ENCODE assay signal across 24 mouse cellular contexts in genomic region chr6:100254671-100255070, GRCm38 (mm10). TPM values are rescaled to one million over a fixed set of nuclear protein-coding genes. Genes with fewer than 3 reads are reported as not detected.
DNase-seq lines count a peak whose midpoint lies in the region; ATAC-seq and TF ChIP-seq lines count a peak whose summit lies in the region.
"Had no signal": no experiment of that assay in that cellular context is flagged by ENCODE, and none has a peak within 500 bp of the region (broad histone marks: within the 10 kb centered on the region; RNA-seq: fewer than 3 reads in every experiment).

No protein-coding gene starts in this region.

- 0 out of 2 replicates have a peak overlapping the region, but pooled peaks have one; percentile 6 for H3K27ac ChIP-seq in lung, postnatal 0 days (ENCODE audit: low read length)
- no peak overlapping the region for H3K27ac ChIP-seq in forebrain, embryonic 10.5 days
- H3K27ac ChIP-seq: embryonic facial prominence, embryonic 10.5 days; embryonic facial prominence, embryonic 13.5 days; forebrain, embryonic 12.5 days; forebrain, embryonic 15.5 days; heart, adult 2 months; heart, embryonic 10.5 days; heart, embryonic 13.5 days; hindbrain, embryonic 14.5 days had no signal

- ATAC-seq in lung, postnatal 0 days: no peak
- ATAC-seq: CD4-positive, CD25-positive, alpha-beta regulatory T cell, adult 4 months; forebrain, embryonic 15.5 days had no signal

- TF ChIP-seq EP300 in lung, postnatal 0 days (IDR thresholded peaks at IDR 0.05): no peak

- H3K36me3 ChIP-seq in lung, postnatal 0 days (ENCODE audit: insufficient read depth, low read length): no peaks in the 10 kb centered on the region
- no peaks in the 10 kb centered on the region for H3K36me3 ChIP-seq in forebrain, embryonic 10.5 days (replicated peaks)
- H3K36me3 ChIP-seq: embryonic facial prominence, embryonic 10.5 days; embryonic facial prominence, embryonic 13.5 days; forebrain, embryonic 12.5 days; forebrain, embryonic 15.5 days; heart, embryonic 10.5 days; heart, embryonic 13.5 days had no signal

- peaks cover 14% of the 10 kb centered on the region; the same call in 1 of the 2 replicates for H3K4me1 ChIP-seq in lung, postnatal 0 days (ENCODE audit: insufficient read depth, low read depth, low read length)
- peaks cover 11% of the 10 kb centered on the region for H3K4me1 ChIP-seq in lung, adult 2 months (ENCODE audit: control insufficient read depth, insufficient read depth, low read length)
- H3K4me1 ChIP-seq in forebrain, embryonic 10.5 days: peaks cover 18% of the 10 kb centered on the region; the same call in 1 of the 2 replicates

- no peak for TF ChIP-seq CTCF in lung, postnatal 0 days (IDR thresholded peaks at IDR 0.05)
- no peak for TF ChIP-seq CTCF in lung, adult 2 months (IDR thresholded peaks at IDR 0.05; ENCODE audit: insufficient read depth, low read length)

- no peak overlapping the region for H3K4me3 ChIP-seq in lung, postnatal 0 days (ENCODE audit: low read depth, low read length)
- H3K4me3 ChIP-seq in lung, adult 2 months (replicated peaks; ENCODE audit: extremely low read depth, low read depth, low read length): no peak overlapping the region
- no peak overlapping the region for H3K4me3 ChIP-seq in forebrain, embryonic 10.5 days
- H3K4me3 ChIP-seq: embryonic facial prominence, embryonic 10.5 days; embryonic facial prominence, embryonic 13.5 days; forebrain, embryonic 12.5 days; forebrain, embryonic 15.5 days; heart, adult 2 months; heart, embryonic 10.5 days; heart, embryonic 13.5 days had no signal

- H3K9ac ChIP-seq in lung, postnatal 0 days (replicated peaks; ENCODE audit: low read depth): no peak overlapping the region
- H3K9ac ChIP-seq: embryonic facial prominence, embryonic 13.5 days; forebrain, embryonic 12.5 days; forebrain, embryonic 15.5 days; heart, embryonic 13.5 days; hindbrain, embryonic 14.5 days had no signal

- H3K27me3 ChIP-seq in lung, postnatal 0 days (replicated peaks; ENCODE audit: insufficient read depth, low read length): no peaks in the 10 kb centered on the region
- H3K27me3 ChIP-seq in forebrain, embryonic 10.5 days (ENCODE audit: poor library complexity, severe bottlenecking): no peaks in the 10 kb centered on the region
- H3K27me3 ChIP-seq: embryonic facial prominence, embryonic 13.5 days; forebrain, embryonic 12.5 days; forebrain, embryonic 15.5 days; heart, embryonic 13.5 days had no signal

- no peaks in the 10 kb centered on the region for H3K9me3 ChIP-seq in lung, postnatal 0 days (ENCODE audit: low read length)
- H3K9me3 ChIP-seq in forebrain, embryonic 10.5 days: no peaks in the 10 kb centered on the region
- H3K9me3 ChIP-seq: embryonic facial prominence, embryonic 10.5 days; embryonic facial prominence, embryonic 13.5 days; forebrain, embryonic 12.5 days; forebrain, embryonic 15.5 days; heart, embryonic 10.5 days; heart, embryonic 13.5 days had no signal

- no peak for TF ChIP-seq POLR2A in lung, adult 2 months (IDR thresholded peaks at IDR 0.05; ENCODE audit: borderline replicate concordance, extremely low read depth, low read depth, low read length)

- H3K4me2 ChIP-seq in lung, postnatal 0 days (replicated peaks; ENCODE audit: low read depth, low read length): no peak overlapping the region
- H3K4me2 ChIP-seq: embryonic facial prominence, embryonic 13.5 days; forebrain, embryonic 12.5 days; forebrain, embryonic 15.5 days; heart, embryonic 13.5 days; hindbrain, embryonic 14.5 days had no signal

- DNase-seq in lung, postnatal 0 days (ENCODE audit: low spot score): no peak
- DNase-seq in lung, adult 2 months: no peak
- peak; percentile 14 for DNase-seq in thymus, postnatal 25 days
- no peak for DNase-seq in thymus, postnatal 36 days
- DNase-seq in brain, adult 2 months (ENCODE audit: low read depth, low spot score): peak; percentile 15
- no peak for DNase-seq in urinary bladder, postnatal 14 days (ENCODE audit: low spot score)
- DNase-seq in forebrain, embryonic 10.5 days (ENCODE audit: extremely low spot score, low spot score): no peak
- DNase-seq: adrenal gland, postnatal 10 days; adrenal gland, postnatal 36 days; cerebellum, adult 11 months; embryo, embryonic 11 days; gastrocnemius, postnatal 10 days; gastrocnemius, postnatal 36 days; heart, adult 2 months; heart, postnatal 14 days; heart, postnatal 4 days had no signal

- 61% methylated on average over 1 of the region's 1 CpGs for WGBS in lung, postnatal 0 days
- WGBS in lung, adult 2 months: 73% methylated on average over 1 of the region's 1 CpGs
- 95% methylated on average over 1 of the region's 1 CpGs for WGBS in forebrain, embryonic 10.5 days

RNA-seq across cellular contexts. Expression of gene Rybp, which starts 32.6 kb away (rescaled TPM):
- 16.6 and 21.8 TPM in 2 replicates for polyA plus RNA-seq in lung, postnatal 0 days (2015; fragmentation: Nextera tagmentation; extraction: Ambion mirVana)
- 26.1 and 30.6 TPM in 2 replicates for polyA plus RNA-seq in lung, adult 2 months (2012; rRNA removed)
- 11.9 and 12.8 TPM in 2 replicates for polyA plus RNA-seq in forebrain, embryonic 10.5 days (2016; fragmentation: Nextera tagmentation; extraction: Ambion mirVana)

Comparison
In these comparisons a context has a peak if more than half of its experiments do, and no peak if none do; other contexts are left out.
1. DNase-seq: peak in thymus, postnatal 25 days (single experiment) and brain, adult 2 months (single experiment); none in lung, postnatal 0 days (single experiment), lung, adult 2 months (single experiment), thymus, postnatal 36 days (0 of 2), urinary bladder, postnatal 14 days (single experiment) and forebrain, embryonic 10.5 days (single experiment).